In the genomic region with DNA sequence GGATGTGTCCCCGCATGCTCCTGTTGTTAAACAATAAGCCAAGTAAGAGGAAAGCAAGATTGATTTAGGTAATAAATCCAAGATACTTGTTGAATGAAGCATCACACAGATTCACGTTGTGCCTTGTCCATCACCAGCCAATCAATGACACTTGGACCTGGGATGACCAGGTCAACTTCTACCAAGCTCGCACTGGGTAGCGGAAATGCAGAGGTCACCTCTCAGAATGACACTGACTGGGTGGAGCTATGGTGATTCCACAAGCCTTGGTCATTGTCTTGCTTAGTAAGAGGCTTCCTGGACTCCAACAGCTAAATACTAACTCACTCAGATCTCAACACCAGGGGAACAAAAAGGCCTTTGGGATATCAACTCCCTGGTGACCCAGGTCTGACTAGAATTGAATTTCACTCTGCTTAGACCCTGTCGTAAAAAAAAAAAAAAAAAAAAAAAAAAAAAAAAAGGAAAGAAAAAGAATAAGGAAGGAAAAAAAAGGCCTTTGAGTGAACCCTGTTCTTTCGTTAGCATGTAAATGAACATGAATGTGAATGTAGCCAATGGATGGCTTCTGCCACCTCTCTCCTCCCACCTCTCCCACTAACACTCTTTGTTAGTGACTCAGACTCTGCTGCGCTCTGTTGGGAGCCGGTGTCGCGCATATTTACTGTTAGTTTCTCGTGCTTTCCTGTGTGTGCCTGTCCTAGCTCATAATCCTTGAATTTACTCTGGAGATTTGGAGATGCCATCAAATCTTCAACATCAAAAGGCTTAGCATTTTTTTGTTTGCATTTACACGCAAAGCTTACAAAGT, we compare ENCODE assay signal across 10 mouse cellular contexts.
DNase-seq lines count a peak whose midpoint lies in the region; ATAC-seq and TF ChIP-seq lines count a peak whose summit lies in the region.
"Had no signal": no experiment of that assay in that cellular context is flagged by ENCODE, and none has a peak within 500 bp of the region (broad histone marks: within the 10 kb centered on the region; RNA-seq: fewer than 3 reads in every experiment).

No protein-coding gene starts in this region.

- intact Hi-C loops in gastrocnemius, adult 2 months (cut with DNase I) = no loop called here

- no peaks in the 10 kb centered on the region for H3K9me3 ChIP-seq in lung, embryonic 15.5 days
- no peaks in the 10 kb centered on the region for H3K9me3 ChIP-seq in embryonic facial prominence, embryonic 12.5 days
- no peaks in the 10 kb centered on the region for H3K9me3 ChIP-seq in hindbrain, postnatal 0 days (ENCODE audit: low read length)
- no peaks in the 10 kb centered on the region for H3K9me3 ChIP-seq in neural tube, embryonic 15.5 days (replicated peaks)

- H3K36me3 ChIP-seq in lung, embryonic 15.5 days = no peaks in the 10 kb centered on the region
- H3K36me3 ChIP-seq in embryonic facial prominence, embryonic 12.5 days = no peaks in the 10 kb centered on the region
- H3K36me3 ChIP-seq in hindbrain, postnatal 0 days (ENCODE audit: insufficient read depth, low read length) = no peaks in the 10 kb centered on the region
- no peaks in the 10 kb centered on the region for H3K36me3 ChIP-seq in neural tube, embryonic 15.5 days

- H3K27me3 ChIP-seq in lung, embryonic 15.5 days = peaks cover 3% of the 10 kb centered on the region; the same call in 1 of the 2 replicates
- H3K27me3 ChIP-seq in embryonic facial prominence, embryonic 12.5 days = no peaks in the 10 kb centered on the region
- H3K27me3 ChIP-seq in hindbrain, postnatal 0 days (ENCODE audit: insufficient read depth, low read length) = no peaks in the 10 kb centered on the region
- H3K27me3 ChIP-seq in neural tube, embryonic 15.5 days (replicated peaks) = no peaks in the 10 kb centered on the region

- 34% methylated on average over 12 of the region's 12 CpGs for WGBS in lung, embryonic 15.5 days
- WGBS in embryonic facial prominence, embryonic 12.5 days = 19% methylated on average over 12 of the region's 12 CpGs
- WGBS in hindbrain, postnatal 0 days = 17% methylated on average over 12 of the region's 12 CpGs
- WGBS in neural tube, embryonic 15.5 days = 12% methylated on average over 12 of the region's 12 CpGs

- no peak for DNase-seq in lung, postnatal 14 days
- peak; percentile 46 for DNase-seq in hindbrain, postnatal 0 days (ENCODE audit: low spot score)
- DNase-seq in adipocyte (ENCODE audit: low spot score) = no peak
- no peak for DNase-seq in gastrocnemius, adult 2 months
- DNase-seq in frontal cortex, postnatal 25 days (ENCODE audit: low spot score in 2 of 2) = no peak
- DNase-seq: heart, postnatal 4 days; lung, adult 18-20 months had no signal

- peak overlapping the region; percentile 17; the same call in 1 of the 2 replicates for H3K4me2 ChIP-seq in lung, embryonic 15.5 days
- H3K4me2 ChIP-seq in embryonic facial prominence, embryonic 12.5 days (replicated peaks) = 0 out of 2 replicates have a peak overlapping the region, but pooled peaks have one; percentile 26
- H3K4me2 ChIP-seq in hindbrain, postnatal 0 days (ENCODE audit: low read depth, low read length) = 0 out of 2 replicates have a peak overlapping the region, but pooled peaks have one; percentile 23
- H3K4me2 ChIP-seq in neural tube, embryonic 15.5 days = peak overlapping the region; percentile 36; the same call in 1 of the 2 replicates

- peaks cover 13% of the 10 kb centered on the region for H3K4me1 ChIP-seq in lung, embryonic 15.5 days
- no peaks in the 10 kb centered on the region; the same call in 1 of the 2 replicates for H3K4me1 ChIP-seq in embryonic facial prominence, embryonic 12.5 days
- peaks cover 4% of the 10 kb centered on the region; the same call in 1 of the 2 replicates for H3K4me1 ChIP-seq in hindbrain, postnatal 0 days (ENCODE audit: insufficient read depth, low read length)
- H3K4me1 ChIP-seq in neural tube, embryonic 15.5 days = peaks cover 15% of the 10 kb centered on the region

- no peak overlapping the region for H3K9ac ChIP-seq in lung, embryonic 15.5 days
- H3K9ac ChIP-seq in embryonic facial prominence, embryonic 12.5 days = no peak overlapping the region
- no peak overlapping the region for H3K9ac ChIP-seq in hindbrain, postnatal 0 days (replicated peaks; ENCODE audit: low read length)
- H3K9ac ChIP-seq in neural tube, embryonic 15.5 days (replicated peaks) = no peak overlapping the region

- no peak overlapping the region for H3K27ac ChIP-seq in lung, embryonic 15.5 days
- no peak overlapping the region for H3K27ac ChIP-seq in embryonic facial prominence, embryonic 12.5 days
- H3K27ac ChIP-seq in hindbrain, postnatal 0 days = no peak overlapping the region
- H3K27ac ChIP-seq in neural tube, embryonic 15.5 days (replicated peaks) = no peak overlapping the region
- no peak overlapping the region for H3K27ac ChIP-seq in gastrocnemius, adult 2 months

- no peak overlapping the region for H3K4me3 ChIP-seq in lung, embryonic 15.5 days
- H3K4me3 ChIP-seq in embryonic facial prominence, embryonic 12.5 days = no peak overlapping the region
- no peak overlapping the region for H3K4me3 ChIP-seq in hindbrain, postnatal 0 days (ENCODE audit: low read length)
- H3K4me3 ChIP-seq in neural tube, embryonic 15.5 days (replicated peaks) = no peak overlapping the region
- H3K4me3 ChIP-seq in gastrocnemius, adult 2 months = no peak overlapping the region

- no peak for ATAC-seq in lung, embryonic 15.5 days (ENCODE audit: borderline replicate concordance, extremely low read depth, low FRiP score, low TSS enrichment)
- no peak for ATAC-seq in embryonic facial prominence, embryonic 12.5 days (ENCODE audit: insufficient number of reproducible peaks, insufficient read depth, low FRiP score, low TSS enrichment)
- no peak for ATAC-seq in hindbrain, postnatal 0 days
- ATAC-seq in neural tube, embryonic 15.5 days (ENCODE audit: low FRiP score) = no peak

- no peak for TF ChIP-seq CTCF in hindbrain, postnatal 0 days (IDR thresholded peaks at IDR 0.05; ENCODE audit: low read depth)
- no peak for TF ChIP-seq CTCF in gastrocnemius, adult 2 months (IDR thresholded peaks at IDR 0.05)
